Mouse (Mus musculus) myocyte (in vitro differentiated cells): ENCODE data around the gene Chd2.

Experiments used
- E2F4 ChIP-seq: IDR thresholded peaks from one replicate; pipeline ENCODE4 v1.6.1; 2011; ENCODE audit warnings: mild to moderate bottlenecking, control low read depth, moderate library complexity; ENCODE audit not compliant: insufficient read depth
- MAX ChIP-seq: IDR thresholded peaks from one replicate; pipeline ENCODE4 v1.6.1; 2011; ENCODE audit warnings: low read depth, mild to moderate bottlenecking, control low read depth
- POLR2A ChIP-seq: IDR thresholded peaks from one replicate; pipeline ENCODE4 v1.6.1; 2011; ENCODE audit warnings: low read depth, mild to moderate bottlenecking, control low read depth, moderate library complexity; ENCODE audit not compliant: insufficient read length
- POLR2AphosphoS2 ChIP-seq: IDR thresholded peaks from one replicate; pipeline ENCODE4 v1.6.1; 2011; ENCODE audit warnings: low read depth, control low read depth; ENCODE audit not compliant: insufficient read length
- TCF12 ChIP-seq: IDR thresholded peaks from one replicate; pipeline ENCODE4 v1.6.1; 2011; ENCODE audit warnings: mild to moderate bottlenecking, control low read depth; ENCODE audit not compliant: poor library complexity, insufficient read depth, severe bottlenecking
- USF1 ChIP-seq: IDR thresholded peaks from one replicate; pipeline ENCODE4 v1.6.1; 2011; ENCODE audit warnings: low read depth, mild to moderate bottlenecking, control low read depth, moderate library complexity

GRCm38 (mm10) chr7:73508688-73509087 lies 32.9 kb downstream of the Chd2 start:
- no peak for TF ChIP-seq POLR2A
- TF ChIP-seq POLR2AphosphoS2, result no peak
- no peak for TF ChIP-seq TCF12
- no peak for TF ChIP-seq E2F4
- no peak for TF ChIP-seq MAX
- no peak for TF ChIP-seq USF1
